Mouse (Mus musculus) intestine, postnatal 0 days (tissue): ENCODE results near the gene Cdk19. TPM values are rescaled to one million over a fixed set of nuclear protein-coding genes. Genes with fewer than 3 reads are reported as not detected.

ENCODE experiments used
- ATAC-seq: fragments of 200-750 bp; cut with Nextera tagmentation; 2 replicates; pipeline ENCODE4 v1.8.0; 2017; ENCODE audit warnings: mild to moderate bottlenecking, moderate TSS enrichment, moderate library complexity
- H3K27ac ChIP-seq: fragments of 300-500 bp; sonication (generic); 2 replicates; pipeline ENCODE4 v1.5.1; 2014; ENCODE audit warnings: mild to moderate bottlenecking, low read depth, low read length, moderate library complexity
- H3K27me3 ChIP-seq: fragments of 300-500 bp; sonication (generic); replicated peaks from 2 replicates; pipeline ENCODE4 v1.6.1; 2014; ENCODE audit warnings: low read length, mixed read lengths; ENCODE audit not compliant: control insufficient read depth, insufficient read depth
- H3K36me3 ChIP-seq: fragments of 300-500 bp; sonication (generic); 2 replicates; pipeline ENCODE4 v1.6.1; 2014; ENCODE audit warnings: mild to moderate bottlenecking, moderate library complexity; ENCODE audit not compliant: control insufficient read depth, insufficient read depth
- H3K4me1 ChIP-seq: fragments of 300-500 bp; sonication (generic); replicated peaks from 2 replicates; pipeline ENCODE4 v1.6.1; 2014; ENCODE audit warnings: antibody characterized with exemption, low read length, mixed read lengths; ENCODE audit not compliant: control insufficient read depth, insufficient read depth
- H3K4me2 ChIP-seq: fragments of 300-500 bp; sonication (generic); replicated peaks from 2 replicates; pipeline ENCODE4 v1.6.1; 2014; ENCODE audit warnings: low read depth, mild to moderate bottlenecking, moderate library complexity
- H3K4me3 ChIP-seq: fragments of 300-500 bp; sonication (generic); 2 replicates; pipeline ENCODE4 v1.5.1; 2014; ENCODE audit warnings: low read depth, low read length
- H3K9ac ChIP-seq: fragments of 300-500 bp; sonication (generic); 2 replicates; pipeline ENCODE4 v1.6.1; 2014; ENCODE audit warnings: mild to moderate bottlenecking, low read depth, low read length
- H3K9me3 ChIP-seq: fragments of 300-500 bp; sonication (generic); 2 replicates; pipeline ENCODE4 v1.6.1; 2016; ENCODE audit warnings: mixed run types; ENCODE audit not compliant: control insufficient read depth
- CTCF ChIP-seq: sonication (generic); IDR thresholded peaks from 2 replicates; pipeline ENCODE4 v1.5.1; 2016; ENCODE audit warnings: low read depth, mild to moderate bottlenecking, control low read depth, antibody characterized with exemption, moderate library complexity
- WGBS: fragments of 180-500 bp; shearing (Covaris S2); extraction: QIAGEN DNeasy Blood & Tissue Kit; methylation state at CpG from one replicate; pipeline ENCODE4 v1.1.7; 2014; 5-methylcytosine and 5-hydroxymethylcytosine counted together
- polyA plus RNA-seq: library from polyadenylated mRNA; unstranded; fragments of >200 nt; fragmentation: Nextera tagmentation; extraction: Ambion mirVana; gene quantifications from 2 replicates; pipeline ENCODE4 v1.2.1, GENCODE M21; 2015

Gene Cdk19
- polyA plus RNA-seq, 1 experiment from 2014 or later: 3.0 TPM

DNA sequence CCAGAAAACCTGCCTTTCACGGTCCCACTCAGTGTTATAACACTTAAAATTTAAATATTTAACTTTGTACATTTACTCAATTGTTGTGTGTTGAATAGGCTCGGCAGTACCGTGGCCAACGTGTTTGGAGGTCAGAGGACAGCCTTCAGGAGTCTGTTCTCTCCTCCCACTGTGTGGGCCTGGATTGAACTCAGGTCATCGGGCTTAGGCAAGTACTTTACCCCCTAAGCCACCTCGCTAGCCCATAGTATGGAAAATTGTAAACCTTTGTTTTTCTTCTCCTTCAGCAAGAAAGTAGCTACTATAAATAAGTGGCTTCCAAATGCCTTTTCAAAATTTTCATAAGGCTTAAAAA is 86.7 kb downstream of the Cdk19 start:
- no peaks in the 10 kb centered on the region for H3K9me3 ChIP-seq
- no peak overlapping the region for H3K4me3 ChIP-seq
- 0 out of 2 replicates have a peak, but pooled peaks cover 4% of the 10 kb centered on the region for H3K4me1 ChIP-seq
- TF ChIP-seq CTCF: no peak
- H3K9ac ChIP-seq: no peak overlapping the region
- no peak overlapping the region for H3K4me2 ChIP-seq
- ATAC-seq: no peak
- H3K27me3 ChIP-seq: no peaks in the 10 kb centered on the region
- 52% methylated on average over 6 of the region's 6 CpGs for WGBS
- H3K27ac ChIP-seq: no peak overlapping the region
- no peaks in the 10 kb centered on the region for H3K36me3 ChIP-seq

DNA sequence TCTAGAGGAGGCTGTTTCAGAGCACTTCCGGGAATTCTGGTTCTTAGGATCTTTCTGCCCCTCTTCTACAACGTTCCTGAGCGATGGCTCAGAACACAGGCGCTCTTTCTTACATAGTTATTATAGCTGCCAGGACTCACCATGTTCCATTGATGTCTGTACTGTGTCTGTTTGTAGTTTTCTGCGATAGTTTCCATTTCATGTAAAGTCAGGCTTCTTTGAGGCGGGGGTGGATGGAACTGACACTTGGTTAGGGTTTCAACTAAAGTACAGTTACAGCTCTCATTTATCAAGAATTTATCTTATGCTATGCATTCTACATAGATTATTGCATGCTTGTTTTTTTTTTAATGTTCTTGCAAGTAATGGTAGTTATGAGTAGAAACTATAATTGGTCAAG is 89.3 kb downstream of the Cdk19 start:
- Histone ChIP-seq H3K36me3 (no peaks in the 10 kb centered on the region), H3K27ac (no peak overlapping the region), H3K4me1 (0 out of 2 replicates have a peak, but pooled peaks cover 4% of the 10 kb centered on the region), H3K9me3 (no peaks in the 10 kb centered on the region), H3K9ac (no peak overlapping the region), H3K27me3 (no peaks in the 10 kb centered on the region), H3K4me2 (no peak overlapping the region), H3K4me3 (no peak overlapping the region)
- ATAC-seq: no peak
- TF ChIP-seq CTCF: no peak
- 64% methylated on average over 6 of the region's 6 CpGs for WGBS

DNA sequence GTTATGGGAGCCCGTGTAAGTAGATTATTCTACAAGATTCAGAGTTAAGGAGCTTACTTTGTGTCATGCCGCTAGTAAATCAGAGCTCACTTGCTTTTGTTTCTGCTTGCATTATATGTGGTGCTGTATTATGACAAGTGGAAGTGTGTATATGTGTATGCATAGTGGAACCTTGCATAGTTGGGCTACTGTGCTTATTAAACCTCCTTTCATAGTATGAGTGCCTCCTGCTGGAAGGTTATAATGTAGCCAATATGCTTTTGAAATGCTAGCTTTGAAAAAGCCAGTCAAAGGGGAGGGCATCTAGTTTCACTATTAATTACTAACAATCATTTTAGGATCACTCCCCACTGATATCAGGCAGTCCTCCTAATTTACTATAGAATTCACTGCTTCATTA is 89.7 kb downstream of the Cdk19 start:
- H3K27ac ChIP-seq: no peak overlapping the region
- ATAC-seq: no peak
- no peak overlapping the region for H3K4me3 ChIP-seq
- H3K4me1 ChIP-seq: 0 out of 2 replicates have a peak, but pooled peaks cover 4% of the 10 kb centered on the region
- H3K36me3 ChIP-seq: no peaks in the 10 kb centered on the region
- 79% methylated on average over 2 of the region's 2 CpGs for WGBS
- TF ChIP-seq CTCF: peak; percentile 48
- H3K4me2 ChIP-seq: no peak overlapping the region
- H3K9ac ChIP-seq: no peak overlapping the region
- no peaks in the 10 kb centered on the region for H3K27me3 ChIP-seq
- H3K9me3 ChIP-seq: no peaks in the 10 kb centered on the region

DNA sequence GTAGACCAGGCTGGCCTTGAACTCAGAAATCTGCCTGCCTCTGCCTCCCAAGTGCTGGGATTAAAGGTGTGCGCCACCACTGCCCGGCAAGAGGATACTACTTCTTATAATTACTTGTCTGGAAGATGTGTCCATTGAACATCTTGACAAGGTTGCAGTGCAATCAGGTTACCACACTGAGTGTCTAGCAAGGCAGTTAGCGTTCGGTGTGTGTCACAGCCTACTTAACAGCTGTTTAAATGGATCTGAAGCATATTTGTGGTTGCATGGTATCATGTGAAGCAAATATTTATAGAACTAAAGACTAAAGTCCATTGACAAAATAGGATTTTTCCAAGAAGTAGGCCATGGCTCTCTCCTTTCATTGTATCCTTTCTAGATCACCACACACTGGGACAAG is 90.8 kb downstream of the Cdk19 start:
- no peak overlapping the region for H3K4me2 ChIP-seq
- TF ChIP-seq CTCF: no peak
- no peak overlapping the region for H3K9ac ChIP-seq
- WGBS: 86% methylated on average over 4 of the region's 4 CpGs
- H3K4me1 ChIP-seq: 0 out of 2 replicates have a peak, but pooled peaks cover 4% of the 10 kb centered on the region
- H3K9me3 ChIP-seq: no peaks in the 10 kb centered on the region
- H3K4me3 ChIP-seq: no peak overlapping the region
- no peaks in the 10 kb centered on the region for H3K27me3 ChIP-seq
- no peaks in the 10 kb centered on the region for H3K36me3 ChIP-seq
- no peak overlapping the region for H3K27ac ChIP-seq
- ATAC-seq: no peak

DNA sequence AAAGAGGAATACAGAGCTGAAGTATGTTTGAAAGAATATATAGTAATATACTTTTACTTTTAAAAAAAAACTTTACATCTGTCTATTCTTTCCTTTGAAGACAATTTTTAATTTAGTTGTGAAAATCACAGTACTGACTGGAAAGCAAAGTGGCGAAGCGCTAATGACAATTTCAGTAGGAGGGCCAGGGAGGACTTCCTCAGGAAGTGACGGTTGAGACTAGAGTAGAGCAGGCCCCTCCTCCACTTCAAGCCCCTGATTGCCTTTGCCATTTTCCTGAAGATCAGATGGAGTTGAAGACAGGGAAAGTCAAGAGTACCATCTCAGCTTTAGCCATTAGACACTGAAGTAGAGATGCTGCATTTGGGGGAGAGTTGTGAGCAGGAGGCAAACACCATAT is 92.6 kb downstream of the Cdk19 start:
- TF ChIP-seq CTCF: no peak
- H3K4me1 ChIP-seq: no peaks in the 10 kb centered on the region
- ATAC-seq: no peak
- no peak overlapping the region for H3K9ac ChIP-seq
- WGBS: 90% methylated on average over 3 of the region's 3 CpGs
- H3K27me3 ChIP-seq: no peaks in the 10 kb centered on the region
- H3K4me3 ChIP-seq: no peak overlapping the region
- H3K27ac ChIP-seq: no peak overlapping the region
- no peak overlapping the region for H3K4me2 ChIP-seq
- no peaks in the 10 kb centered on the region for H3K9me3 ChIP-seq
- H3K36me3 ChIP-seq: no peaks in the 10 kb centered on the region

DNA sequence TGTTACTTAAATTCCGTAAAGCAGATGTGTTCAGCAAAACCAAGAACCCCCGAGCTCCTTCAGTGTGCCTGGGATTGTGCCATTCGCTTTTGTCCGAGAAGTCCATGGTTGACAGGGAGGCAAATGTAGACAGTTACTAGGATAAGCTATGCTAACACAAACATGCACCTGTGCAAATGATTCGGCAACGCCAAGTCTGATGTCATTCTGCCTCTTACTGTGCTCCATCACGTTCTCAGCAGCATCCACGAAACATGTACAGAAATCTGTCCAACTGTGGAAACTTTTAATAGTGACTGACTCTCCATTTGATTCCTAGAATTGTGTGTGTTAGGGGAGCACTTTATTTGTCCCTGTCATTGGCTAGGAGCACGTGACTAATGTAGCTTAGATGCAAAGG is 93.0 kb downstream of the Cdk19 start:
- no peak for TF ChIP-seq CTCF
- H3K27me3 ChIP-seq: no peaks in the 10 kb centered on the region
- 88% methylated on average over 9 of the region's 9 CpGs for WGBS
- H3K4me2 ChIP-seq: no peak overlapping the region
- H3K36me3 ChIP-seq: no peaks in the 10 kb centered on the region
- no peak overlapping the region for H3K27ac ChIP-seq
- no peaks in the 10 kb centered on the region for H3K4me1 ChIP-seq
- no peak for ATAC-seq
- H3K9me3 ChIP-seq: no peaks in the 10 kb centered on the region
- no peak overlapping the region for H3K9ac ChIP-seq
- no peak overlapping the region for H3K4me3 ChIP-seq

DNA sequence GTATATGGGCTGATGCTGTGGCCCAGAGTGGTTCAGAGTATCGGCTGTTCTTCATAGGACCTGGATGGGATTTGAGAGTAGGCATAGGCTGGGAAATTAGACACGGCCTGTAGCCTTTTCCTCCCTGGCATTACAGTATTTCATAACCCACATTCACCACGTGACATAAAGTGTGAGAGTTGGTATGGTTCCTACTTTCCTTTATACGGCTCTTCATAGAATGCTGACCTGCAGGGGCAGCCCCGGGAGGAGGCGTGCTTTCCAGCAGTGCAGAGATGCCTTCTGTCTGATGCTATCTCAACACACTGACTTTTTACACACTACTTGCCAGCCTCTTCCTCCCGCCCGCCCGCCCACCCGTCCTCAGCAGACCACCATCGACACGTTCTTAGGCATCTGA is 96.0 kb downstream of the Cdk19 start:
- no peaks in the 10 kb centered on the region for H3K9me3 ChIP-seq
- H3K27me3 ChIP-seq: no peaks in the 10 kb centered on the region
- no peaks in the 10 kb centered on the region for H3K4me1 ChIP-seq
- no peak for ATAC-seq
- no peak overlapping the region for H3K4me2 ChIP-seq
- no peaks in the 10 kb centered on the region for H3K36me3 ChIP-seq
- H3K9ac ChIP-seq: no peak overlapping the region
- WGBS: 88% methylated on average over 12 of the region's 12 CpGs
- H3K27ac ChIP-seq: no peak overlapping the region
- no peak for TF ChIP-seq CTCF
- H3K4me3 ChIP-seq: no peak overlapping the region
